23 mouse cellular contexts compared by ENCODE assay signal in the genomic region with DNA sequence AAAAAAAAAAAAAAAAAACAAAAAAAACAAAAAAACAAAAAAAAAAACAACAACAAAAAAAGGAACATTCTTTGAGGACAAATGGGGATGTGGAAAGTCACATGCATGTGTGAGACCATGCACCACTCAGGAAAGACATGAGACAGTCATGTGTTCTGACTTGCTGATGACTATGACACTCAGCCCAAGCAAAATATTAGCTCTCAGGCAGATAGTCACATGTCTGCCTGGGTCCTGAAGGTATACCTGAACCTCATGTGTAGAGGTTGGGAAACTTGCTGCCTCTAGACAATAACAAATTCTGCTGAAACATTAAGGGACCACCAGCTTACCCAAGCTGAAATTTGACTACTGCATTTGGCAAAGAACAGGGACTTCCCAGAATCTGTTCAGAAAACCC.
"Had no signal": no experiment of that assay in that cellular context is flagged by ENCODE, and none has a peak within 500 bp of the region (broad histone marks: within the 10 kb centered on the region; RNA-seq: fewer than 3 reads in every experiment).

No protein-coding gene starts in this region.

- ATAC-seq: hindbrain, postnatal 0 days; intestine, embryonic 16.5 days had no signal

- H3K4me1 ChIP-seq: heart, embryonic 13.5 days; heart, embryonic 15.5 days; limb, embryonic 10.5 days; limb, embryonic 12.5 days; liver, embryonic 13.5 days had no signal

- H3K4me3 ChIP-seq: heart, adult 2 months; heart, embryonic 13.5 days; heart, embryonic 15.5 days; layer of hippocampus, adult 2 months; left cerebral cortex, adult 2 months; limb, embryonic 10.5 days; limb, embryonic 12.5 days; liver, embryonic 13.5 days had no signal

- H3K9me3 ChIP-seq: heart, embryonic 13.5 days; heart, embryonic 15.5 days; limb, embryonic 10.5 days; limb, embryonic 12.5 days; liver, embryonic 13.5 days had no signal

- DNase-seq: gastrocnemius, postnatal 14 days; gastrocnemius, postnatal 36 days; heart, adult 11 months; heart, adult 2 months; heart, postnatal 14 days; heart, postnatal 36 days; kidney, adult 11 months; kidney, adult 2 months; kidney, postnatal 10 days; kidney, postnatal 25 days; kidney, postnatal 4 days; liver; liver, embryonic 13.5 days had no signal

- H3K27ac ChIP-seq: heart, adult 2 months; heart, embryonic 13.5 days; heart, embryonic 15.5 days; hindbrain, postnatal 0 days; layer of hippocampus, adult 2 months; left cerebral cortex, adult 2 months; limb, embryonic 10.5 days; limb, embryonic 12.5 days; liver, embryonic 13.5 days had no signal

- H3K27me3 ChIP-seq: heart, embryonic 13.5 days; heart, embryonic 15.5 days; limb, embryonic 12.5 days; liver, embryonic 13.5 days had no signal

- H3K4me2 ChIP-seq: heart, embryonic 11.5 days; heart, embryonic 13.5 days; heart, embryonic 15.5 days; limb, embryonic 12.5 days; liver, embryonic 11.5 days; liver, embryonic 13.5 days had no signal

- H3K9ac ChIP-seq: heart, embryonic 13.5 days; heart, embryonic 15.5 days; limb, embryonic 12.5 days; liver, embryonic 13.5 days had no signal

- H3K36me3 ChIP-seq: heart, embryonic 13.5 days; heart, embryonic 15.5 days; limb, embryonic 10.5 days; limb, embryonic 12.5 days; liver, embryonic 13.5 days had no signal
